Mouse (Mus musculus) brain, embryonic 14.5 days (tissue): ENCODE data around the gene Dgki. TPM values are rescaled to one million over a fixed set of nuclear protein-coding genes. Genes with fewer than 3 reads are reported as not detected.

Source experiments
- DNase-seq: peaks from one replicate; pipeline ENCODE4 v3.0.0-alpha.2; 2011; ENCODE audit warnings: low read depth
- CTCF ChIP-seq: fragments of 200-500 bp; IDR thresholded peaks from 2 replicates; pipeline ENCODE4 v1.5.1; 2012; ENCODE audit warnings: inconsistent platforms, mild to moderate bottlenecking, moderate library complexity, borderline replicate concordance; ENCODE audit not compliant: insufficient read depth, insufficient read length; ENCODE audit errors: extremely low read depth
- POLR2A ChIP-seq: fragments of 200-500 bp; IDR thresholded peaks from 2 replicates; pipeline ENCODE4 v1.6.1; 2012; ENCODE audit warnings: mild to moderate bottlenecking, inconsistent platforms, borderline replicate concordance; ENCODE audit not compliant: poor library complexity, insufficient read depth, insufficient read length, severe bottlenecking; ENCODE audit errors: extremely low read depth
- polyA plus RNA-seq: library from polyadenylated mRNA; depleted of rRNA; stranded (reverse); fragments of >200 nt; gene quantifications from 2 replicates; pipeline ENCODE4 v1.2.3, GENCODE M21; 2012; rRNA removed

Gene Dgki
- polyA plus RNA-seq, 1 experiment = 6.5 TPM

- DNase-seq = peak; percentile 80
Observed at GRCm38 (mm10) chr6:36797066-36797655, 502.8 kb downstream of the Dgki start.

More at GRCm38 (mm10) chr6:36797066-36797655, 502.8 kb downstream of the Dgki start:
- TF ChIP-seq POLR2A = no peak
- TF ChIP-seq CTCF = no peak

Other genes starting within 250 kb of the Dgki start
- 3.5 and 6.4 TPM in 2 replicates for gene Creb3l2, start 142.0 kb upstream of the Dgki start, polyA plus RNA-seq
- not detected in 2 replicates for gene Akr1d1, start 230.0 kb upstream of the Dgki start, polyA plus RNA-seq